Mouse (Mus musculus) liver, adult 2 months (tissue): Measurements from ENCODE around the gene Dtx3l. TPM values are rescaled to one million over a fixed set of nuclear protein-coding genes. Genes with fewer than 3 reads are reported as not detected.
"Not testable (repeated sequence)": the region's sequence is repeated elsewhere in the genome, so short reads cannot be mapped to it uniquely, and the experiment has no call there.

Experiments
- DNase-seq: peaks from one replicate; pipeline ENCODE4 v3.0.0-alpha.2; 2011; ENCODE audit warnings: low read depth, low spot score; ENCODE audit errors: extremely low read depth
- H3K27ac ChIP-seq: fragments of 200-500 bp; replicated peaks from 2 replicates; pipeline ENCODE4 v1.5.1; 2012; ENCODE audit warnings: low read depth, mild to moderate bottlenecking, control low read depth, inconsistent platforms, low read length; ENCODE audit not compliant: insufficient read depth
- H3K27me3 ChIP-seq: fragments of 200-500 bp; 2 replicates; pipeline ENCODE4 v1.6.1; 2012; ENCODE audit warnings: mild to moderate bottlenecking, moderate library complexity, low read length, inconsistent platforms; ENCODE audit not compliant: control insufficient read depth, insufficient read depth
- H3K36me3 ChIP-seq: fragments of 200-500 bp; 2 replicates; pipeline ENCODE4 v1.6.1; 2012; ENCODE audit warnings: low read length, inconsistent platforms; ENCODE audit not compliant: control insufficient read depth, insufficient read depth
- H3K4me1 ChIP-seq: fragments of 200-500 bp; 2 replicates; pipeline ENCODE4 v1.6.1; 2011; ENCODE audit warnings: low read length; ENCODE audit not compliant: control insufficient read depth, insufficient read depth
- H3K4me3 ChIP-seq: fragments of 200-500 bp; 2 replicates; pipeline ENCODE4 v1.5.1; 2011; ENCODE audit warnings: low read depth, mild to moderate bottlenecking, control low read depth, low read length, moderate library complexity; ENCODE audit not compliant: insufficient read depth
- H3K79me2 ChIP-seq: fragments of 200-500 bp; 2 replicates; pipeline ENCODE4 v1.6.1; 2012; ENCODE audit warnings: inconsistent platforms, mild to moderate bottlenecking, low read length, moderate library complexity; ENCODE audit not compliant: control insufficient read depth, insufficient read depth
- H3K9ac ChIP-seq: fragments of 200-500 bp; 2 replicates; pipeline ENCODE4 v1.6.1; 2012; ENCODE audit warnings: low read depth, mild to moderate bottlenecking, control low read depth, inconsistent platforms, low read length
- CTCF ChIP-seq: fragments of 200-500 bp; IDR thresholded peaks from 2 replicates; pipeline ENCODE4 v1.5.1; 2011; ENCODE audit warnings: low read depth, low read length, control low read depth
- POLR2A ChIP-seq: fragments of 200-500 bp; IDR thresholded peaks from 2 replicates; pipeline ENCODE4 v1.6.1; 2011; ENCODE audit warnings: low read length, control low read depth; ENCODE audit not compliant: insufficient read depth; ENCODE audit errors: extremely low read depth
- WGBS: fragments of 180-500 bp; shearing (Covaris S2); methylation state at CpG from one replicate; pipeline ENCODE4 v1.1.7; 2018; 5-methylcytosine and 5-hydroxymethylcytosine counted together
- polyA plus RNA-seq: library from polyadenylated mRNA; depleted of rRNA; stranded (reverse); fragments of >200 nt; gene quantifications from 2 replicates; pipeline ENCODE4 v1.2.3, GENCODE M21; 2012
- total RNA-seq: library from RNA; depleted of rRNA; stranded (reverse); fragments of >200 nt; gene quantifications from 2 replicates; pipeline ENCODE4 v1.2.3, GENCODE M21; 2014

The Dtx3l gene
- total and polyA plus RNA-seq, 2 experiments: 12.2 to 31.6 TPM

DNA sequence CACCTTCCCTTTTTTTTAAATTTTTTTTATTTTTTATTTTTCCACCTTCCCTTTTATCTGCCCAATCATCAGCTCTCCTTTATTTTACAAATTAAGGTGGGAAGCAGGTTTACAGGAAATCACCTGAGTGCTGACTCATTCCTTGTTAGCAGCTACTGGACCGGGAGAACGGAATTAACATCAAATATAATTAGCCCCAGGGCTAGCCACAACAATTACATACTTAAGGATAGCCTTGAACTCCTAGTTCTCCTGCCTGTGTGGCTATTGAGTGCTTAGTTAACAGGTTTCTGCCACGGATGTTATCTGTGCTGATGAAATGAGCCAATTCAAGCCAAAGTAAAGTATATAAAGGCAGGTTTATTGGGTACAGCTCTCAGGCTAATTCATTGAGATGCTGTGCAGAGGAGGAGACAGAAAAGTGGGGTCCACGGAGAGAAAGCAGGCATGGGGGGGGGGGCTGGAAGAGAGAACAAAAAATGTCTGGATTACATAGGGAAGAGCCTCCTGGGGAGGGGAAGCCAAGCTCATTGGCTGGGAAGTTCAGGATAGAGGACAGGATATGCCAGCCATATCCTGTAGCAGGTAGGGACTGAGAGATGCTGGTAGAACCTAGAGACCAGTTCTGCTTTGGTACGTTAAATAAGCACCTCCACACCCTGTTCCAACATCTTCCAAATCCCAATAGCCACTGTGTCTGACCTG is 27.6 kb upstream of the Dtx3l start:
- H3K79me2 ChIP-seq: no peaks in the 10 kb centered on the region
- no peak for TF ChIP-seq POLR2A
- no peak for TF ChIP-seq CTCF

DNA sequence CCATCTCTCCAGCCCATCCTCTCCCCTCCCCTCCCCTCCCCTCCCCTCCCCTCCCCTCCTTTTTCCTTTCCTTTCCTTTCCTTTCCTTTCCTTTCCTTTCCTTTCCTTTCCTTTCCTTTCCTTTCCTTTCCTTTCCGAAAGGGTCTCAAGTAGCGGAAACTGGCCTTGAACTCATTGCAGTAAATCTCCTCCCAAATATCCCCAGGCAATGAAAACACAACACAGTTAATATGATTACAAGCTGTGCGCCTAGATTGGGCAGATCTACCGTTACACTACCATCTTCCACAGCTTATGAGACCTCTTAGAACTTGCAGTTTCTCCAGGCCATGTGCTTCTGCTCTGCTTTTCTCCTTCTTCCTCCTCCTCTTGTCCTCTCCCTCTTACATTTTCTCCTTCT is 27.0 kb upstream of the Dtx3l start:
- not testable (repeated sequence) for H3K9ac ChIP-seq, H3K4me1 ChIP-seq, H3K27me3 ChIP-seq, DNase-seq, H3K4me3 ChIP-seq, H3K27ac ChIP-seq, H3K79me2 ChIP-seq
- WGBS: 90% methylated on average over 4 of the region's 4 CpGs
- peaks cover 66% of the 10 kb centered on the region for H3K36me3 ChIP-seq

More for the DNA sequence above, 27.6 kb upstream of the Dtx3l start:
- no peak overlapping the region for H3K9ac ChIP-seq
- H3K36me3 ChIP-seq: peaks cover 70% of the 10 kb centered on the region
- WGBS: 70% methylated on average over 5 of the region's 5 CpGs
- no peak overlapping the region for H3K4me3 ChIP-seq
- no peaks in the 10 kb centered on the region for H3K27me3 ChIP-seq
- H3K4me1 ChIP-seq: no peaks in the 10 kb centered on the region
- H3K27ac ChIP-seq: no peak overlapping the region
- DNase-seq: no peak

DNA sequence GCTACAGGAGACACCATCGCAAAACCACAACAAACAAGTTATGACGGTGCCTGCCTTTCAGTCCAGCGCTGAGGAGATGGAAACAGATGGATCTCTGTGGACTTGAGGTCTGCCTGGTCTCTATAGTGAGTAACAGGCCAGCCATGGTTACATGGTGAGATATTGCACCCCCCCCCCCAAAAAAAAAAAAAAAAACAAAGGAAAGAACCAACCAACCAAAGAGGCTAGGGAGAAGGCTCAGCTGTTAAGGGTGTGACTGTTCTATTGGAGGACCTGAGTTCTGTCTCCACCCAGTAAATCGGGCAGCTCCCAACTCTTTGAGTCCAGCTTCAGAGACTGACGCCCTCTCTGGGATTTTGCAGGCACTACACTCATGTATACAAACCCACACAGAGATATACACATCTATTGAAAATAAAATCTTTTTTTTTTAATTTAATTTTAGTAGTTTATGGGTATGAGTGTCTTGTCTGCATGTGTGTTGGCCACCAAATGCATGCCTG is 13.7 kb upstream of the Dtx3l start:
- Histone ChIP-seq H3K27me3 (no peaks in the 10 kb centered on the region), H3K79me2 (peaks cover 11% of the 10 kb centered on the region; the same call in 1 of the 2 replicates), H3K27ac (no peak overlapping the region), H3K4me3 (no peak overlapping the region), H3K36me3 (peaks cover 69% of the 10 kb centered on the region), H3K4me1 (peaks cover 5% of the 10 kb centered on the region), H3K9ac (no peak overlapping the region)
- WGBS: 96% methylated on average over 5 of the region's 5 CpGs
- DNase-seq: no peak
- TF ChIP-seq CTCF: no peak
- TF ChIP-seq POLR2A: no peak

DNA sequence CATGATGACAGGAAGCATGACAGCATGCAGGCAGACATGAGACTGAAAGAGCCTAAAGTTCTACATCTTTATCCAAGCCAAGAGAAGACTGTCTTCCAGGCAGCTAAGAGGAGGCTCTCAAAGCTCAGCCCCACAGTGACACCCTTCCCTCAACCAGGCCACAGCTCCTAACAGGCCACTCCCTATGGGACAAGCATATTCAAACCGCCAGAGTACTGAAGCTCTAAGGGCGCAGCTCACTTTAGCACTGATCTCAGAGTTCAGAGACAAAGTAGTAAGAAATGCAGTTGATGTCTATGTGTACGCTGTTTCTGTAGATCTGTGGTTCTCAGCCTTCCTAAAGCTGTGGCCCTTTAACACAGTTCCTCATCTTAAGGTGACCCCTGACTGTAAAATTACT is 12.3 kb upstream of the Dtx3l start:
- no peak overlapping the region for H3K9ac ChIP-seq
- TF ChIP-seq CTCF: no peak
- no peak for TF ChIP-seq POLR2A
- no peak overlapping the region for H3K4me3 ChIP-seq
- peaks cover 5% of the 10 kb centered on the region for H3K4me1 ChIP-seq
- no peak overlapping the region for H3K27ac ChIP-seq
- no peak for DNase-seq
- no peaks in the 10 kb centered on the region for H3K27me3 ChIP-seq
- WGBS: 96% methylated on average over 3 of the region's 3 CpGs
- peaks cover 11% of the 10 kb centered on the region; the same call in 1 of the 2 replicates for H3K79me2 ChIP-seq
- H3K36me3 ChIP-seq: peaks cover 67% of the 10 kb centered on the region

DNA sequence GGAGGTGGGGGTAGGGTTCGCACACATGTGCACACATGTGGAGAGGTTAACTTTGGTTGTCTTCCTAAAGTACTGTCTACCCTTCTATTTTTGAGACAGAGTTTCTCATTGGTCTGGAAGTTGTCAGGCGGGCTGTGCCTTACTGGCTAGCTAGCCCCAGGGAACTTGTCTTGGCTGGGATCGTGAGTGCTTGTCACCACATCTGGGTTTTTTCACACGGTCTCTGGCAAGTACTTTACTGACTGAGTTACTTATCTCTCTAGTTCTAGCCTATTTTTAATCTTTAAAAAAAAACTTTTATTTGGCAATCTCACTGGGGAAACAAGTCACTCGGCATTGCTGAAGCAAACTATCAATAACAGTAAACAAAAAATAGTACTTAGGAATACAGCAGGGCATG is 10.3 kb upstream of the Dtx3l start:
- peak; percentile 79 for DNase-seq
- no peak overlapping the region for H3K9ac ChIP-seq

DNA sequence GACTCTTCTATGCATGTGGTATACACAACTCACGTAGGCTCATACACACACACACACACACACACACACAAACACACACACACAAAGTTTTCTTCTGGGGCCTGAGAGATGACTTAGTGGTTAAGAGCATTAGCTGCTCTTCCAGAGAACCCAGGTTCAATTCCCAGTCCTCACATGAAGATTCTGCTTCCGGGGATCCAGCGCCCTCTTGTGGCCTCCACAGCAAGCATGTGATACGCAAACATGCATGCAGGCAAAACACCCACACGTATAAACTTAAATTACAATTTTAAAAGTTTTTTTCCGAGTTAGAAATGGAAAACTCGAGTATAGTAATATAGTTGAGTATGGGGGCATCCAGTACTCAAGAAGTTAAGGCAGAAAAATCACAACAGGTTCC is 2.4 kb upstream of the Dtx3l start:
- H3K4me3 ChIP-seq: no peak overlapping the region
- no peak for TF ChIP-seq POLR2A
- peak; percentile 74 for TF ChIP-seq CTCF
- no peak overlapping the region for H3K9ac ChIP-seq
- WGBS: 78% methylated on average over 7 of the region's 7 CpGs
- DNase-seq: peak; percentile 40
- H3K4me1 ChIP-seq: peaks cover 7% of the 10 kb centered on the region
- no peak overlapping the region for H3K27ac ChIP-seq
- peaks cover 26% of the 10 kb centered on the region for H3K36me3 ChIP-seq
- H3K79me2 ChIP-seq: peaks cover 19% of the 10 kb centered on the region; the same call in 1 of the 2 replicates
- H3K27me3 ChIP-seq: no peaks in the 10 kb centered on the region

More for the DNA sequence above, 10.3 kb upstream of the Dtx3l start:
- H3K4me1 ChIP-seq: peaks cover 5% of the 10 kb centered on the region
- peaks cover 11% of the 10 kb centered on the region; the same call in 1 of the 2 replicates for H3K79me2 ChIP-seq
- TF ChIP-seq CTCF (no peak), POLR2A (no peak)
- no peaks in the 10 kb centered on the region for H3K27me3 ChIP-seq
- 29% methylated on average over 5 of the region's 5 CpGs for WGBS
- peaks cover 53% of the 10 kb centered on the region for H3K36me3 ChIP-seq
- no peak overlapping the region for H3K27ac ChIP-seq
- no peak overlapping the region for H3K4me3 ChIP-seq
